Mouse (Mus musculus) hindbrain, postnatal 0 days (tissue): Measurements from ENCODE around the gene Nr1i2. TPM values are rescaled to one million over a fixed set of nuclear protein-coding genes. Genes with fewer than 3 reads are reported as not detected.

Experiments
- ATAC-seq: fragments of 200-750 bp; cut with Nextera tagmentation; 2 replicates; pipeline ENCODE4 v1.8.0; 2017; ENCODE audit warnings: mild to moderate bottlenecking, moderate TSS enrichment, moderate library complexity
- DNase-seq: peaks from one replicate; pipeline ENCODE4 v3.0.0-alpha.2; 2015; ENCODE audit warnings: low spot score
- H3K27ac ChIP-seq: fragments of 300-500 bp; sonication (generic); 2 replicates; pipeline ENCODE4 v1.5.1; 2014; ENCODE audit warnings: mild to moderate bottlenecking
- H3K27me3 ChIP-seq: fragments of 300-500 bp; sonication (generic); 2 replicates; pipeline ENCODE4 v1.6.1; 2014; ENCODE audit warnings: low read length, mixed read lengths; ENCODE audit not compliant: insufficient read depth
- H3K36me3 ChIP-seq: fragments of 300-500 bp; sonication (generic); 2 replicates; pipeline ENCODE4 v1.6.1; 2014; ENCODE audit warnings: low read length, mixed read lengths; ENCODE audit not compliant: insufficient read depth
- H3K4me1 ChIP-seq: fragments of 300-500 bp; sonication (generic); 2 replicates; pipeline ENCODE4 v1.6.1; 2014; ENCODE audit warnings: antibody characterized with exemption, low read length, mixed read lengths; ENCODE audit not compliant: insufficient read depth
- H3K4me2 ChIP-seq: fragments of 300-500 bp; sonication (generic); 2 replicates; pipeline ENCODE4 v1.6.1; 2014; ENCODE audit warnings: low read depth, mild to moderate bottlenecking, low read length, moderate library complexity, mixed read lengths
- H3K4me3 ChIP-seq: fragments of 300-500 bp; sonication (generic); 2 replicates; pipeline ENCODE4 v1.5.1; 2014; ENCODE audit warnings: low read length
- H3K9ac ChIP-seq: fragments of 300-500 bp; sonication (generic); replicated peaks from 2 replicates; pipeline ENCODE4 v1.6.1; 2014; ENCODE audit warnings: mild to moderate bottlenecking, low read length, moderate library complexity, mixed read lengths
- H3K9me3 ChIP-seq: fragments of 300-500 bp; sonication (generic); 2 replicates; pipeline ENCODE4 v1.6.1; 2016; ENCODE audit warnings: low read length, mixed read lengths
- CTCF ChIP-seq: IDR thresholded peaks from 2 replicates; pipeline ENCODE4 v1.5.1; 2016; ENCODE audit warnings: antibody characterized with exemption, control low read depth, low read depth
- WGBS: fragments of 180-500 bp; shearing (Covaris S2); extraction: QIAGEN DNeasy Blood & Tissue Kit; methylation state at CpG from one replicate; pipeline ENCODE4 v1.1.7; 2014; 5-methylcytosine and 5-hydroxymethylcytosine counted together
- polyA plus RNA-seq: library from polyadenylated mRNA; unstranded; fragments of >200 nt; fragmentation: Nextera tagmentation; extraction: Ambion mirVana; gene quantifications from 2 replicates; pipeline ENCODE4 v1.2.1, GENCODE M21; 2015
- total RNA-seq: library from RNA; depleted of rRNA; stranded (reverse); fragments of >200 nt; gene quantifications from 2 replicates; pipeline ENCODE4 v1.2.3, GENCODE M21; 2014

The Nr1i2 gene
- total and polyA plus RNA-seq, 2 experiments from 2014 or later: 0.05 TPM; not detected in 1

DNA sequence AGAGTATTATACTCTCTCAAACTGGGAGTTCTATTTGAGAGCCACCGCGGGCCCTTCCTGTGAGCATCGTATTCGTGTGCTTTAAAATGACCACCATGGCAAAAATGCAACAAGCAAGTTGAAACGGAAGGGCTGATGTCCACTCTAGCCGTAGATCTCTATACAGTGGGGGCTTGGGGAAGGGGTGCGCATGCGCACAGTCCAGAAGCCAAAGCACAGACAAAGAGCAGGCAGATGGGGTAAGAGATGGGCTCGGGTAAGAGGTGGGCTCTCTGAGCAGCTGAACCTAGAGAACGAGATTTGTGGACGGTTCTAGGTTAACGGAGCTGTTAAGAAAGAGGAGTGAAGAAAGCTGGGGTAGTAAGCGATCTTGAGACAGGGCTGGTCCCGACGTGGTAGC lies 29.7 kb upstream of the Nr1i2 start:
- H3K9ac ChIP-seq: no peak overlapping the region
- WGBS: 94% methylated on average over 15 of the region's 15 CpGs
- H3K4me1 ChIP-seq: no peaks in the 10 kb centered on the region
- no peak overlapping the region for H3K4me3 ChIP-seq
- no peak overlapping the region for H3K27ac ChIP-seq
- no peak for TF ChIP-seq CTCF
- H3K36me3 ChIP-seq: no peaks in the 10 kb centered on the region
- DNase-seq (no peak), ATAC-seq (no peak)
- H3K9me3 ChIP-seq: no peaks in the 10 kb centered on the region
- H3K27me3 ChIP-seq: no peaks in the 10 kb centered on the region
- H3K4me2 ChIP-seq: no peak overlapping the region

DNA sequence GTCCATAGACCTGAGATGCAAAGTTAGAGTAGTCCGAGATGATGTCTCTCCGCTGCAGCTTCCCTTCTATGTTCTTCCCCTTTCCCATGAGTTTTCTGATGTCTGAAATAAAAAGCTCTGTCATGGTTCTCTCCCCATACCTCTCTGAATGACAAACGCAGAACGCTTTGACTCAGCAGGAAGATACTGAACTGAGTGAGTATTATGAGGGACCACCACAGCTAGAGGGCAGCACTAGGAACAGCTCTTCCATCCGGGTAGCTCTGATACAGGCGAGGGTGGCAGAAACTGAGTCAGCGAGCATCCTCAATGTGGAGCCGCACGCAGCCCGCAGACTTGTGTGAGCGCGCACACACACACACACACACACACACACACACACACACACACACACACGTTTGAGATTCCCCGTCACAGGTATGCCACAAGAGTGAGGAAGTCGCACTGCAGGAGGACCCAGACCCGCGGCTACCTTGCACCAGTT lies 26.9 kb upstream of the Nr1i2 start:
- TF ChIP-seq CTCF: peak; percentile 79
- Histone ChIP-seq H3K4me2 (peak overlapping the region; percentile 51), H3K27ac (no peak overlapping the region), H3K9me3 (no peaks in the 10 kb centered on the region), H3K27me3 (no peaks in the 10 kb centered on the region), H3K4me3 (no peak overlapping the region), H3K9ac (no peak overlapping the region), H3K36me3 (no peaks in the 10 kb centered on the region), H3K4me1 (no peaks in the 10 kb centered on the region)
- ATAC-seq: peak; percentile 90
- 35% methylated on average over 17 of the region's 17 CpGs for whole genome bisulfite sequencing
- DNase-seq: peak; percentile 85

DNA sequence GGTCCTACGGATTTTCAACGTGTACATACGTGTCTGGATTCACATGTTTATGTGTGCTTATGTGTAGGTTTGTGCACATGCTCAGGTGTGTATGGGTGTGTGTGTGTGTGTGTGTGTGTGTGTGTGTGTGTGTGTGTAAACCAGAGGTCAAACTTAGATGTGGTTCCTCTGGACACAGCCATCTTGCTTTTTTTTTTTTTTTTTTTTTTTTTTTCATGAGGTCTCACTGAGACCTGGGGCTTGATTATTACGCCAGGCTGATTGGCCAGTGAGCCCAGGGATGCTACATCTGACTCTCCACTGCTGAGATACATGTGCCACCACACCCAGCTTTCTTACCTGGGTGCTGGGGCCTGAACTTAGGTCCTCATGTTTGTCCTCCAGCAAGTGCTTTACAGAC lies 24.5 kb upstream of the Nr1i2 start:
- Histone ChIP-seq H3K9ac (no peak overlapping the region), H3K36me3 (no peaks in the 10 kb centered on the region), H3K9me3 (no peaks in the 10 kb centered on the region), H3K4me1 (no peaks in the 10 kb centered on the region), H3K4me2 (no peak overlapping the region), H3K27ac (no peak overlapping the region), H3K4me3 (no peak overlapping the region), H3K27me3 (no peaks in the 10 kb centered on the region)
- DNase-seq (no peak), ATAC-seq (no peak)
- 92% methylated on average over 4 of the region's 4 CpGs for WGBS
- no peak for TF ChIP-seq CTCF

DNA sequence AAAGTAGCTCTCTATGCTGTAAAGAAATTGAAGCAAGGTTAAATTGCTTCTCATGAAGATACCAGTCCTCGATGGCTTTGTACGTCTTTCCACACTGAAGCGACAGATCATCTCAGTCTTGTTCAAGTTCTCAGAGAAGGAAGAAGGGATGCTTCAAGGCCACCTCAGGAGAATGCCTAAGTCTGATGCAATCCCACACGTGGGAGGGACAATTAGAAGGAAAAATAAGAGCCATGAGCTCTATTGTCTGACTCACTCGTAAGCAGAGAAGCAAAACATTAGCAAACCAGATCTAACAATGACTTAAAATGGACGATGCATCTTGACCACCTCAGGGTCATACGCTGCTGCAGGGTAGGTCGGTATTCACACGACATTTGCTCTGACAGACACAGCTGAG lies 23.9 kb upstream of the Nr1i2 start:
- 76% methylated on average over 9 of the region's 9 CpGs for WGBS
- no peaks in the 10 kb centered on the region for H3K9me3 ChIP-seq
- no peak overlapping the region for H3K4me2 ChIP-seq
- H3K9ac ChIP-seq: no peak overlapping the region
- no peaks in the 10 kb centered on the region for H3K4me1 ChIP-seq
- H3K27me3 ChIP-seq: no peaks in the 10 kb centered on the region
- no peak for DNase-seq
- no peak overlapping the region for H3K27ac ChIP-seq
- ATAC-seq: no peak
- no peak for TF ChIP-seq CTCF
- H3K4me3 ChIP-seq: no peak overlapping the region
- H3K36me3 ChIP-seq: no peaks in the 10 kb centered on the region

DNA sequence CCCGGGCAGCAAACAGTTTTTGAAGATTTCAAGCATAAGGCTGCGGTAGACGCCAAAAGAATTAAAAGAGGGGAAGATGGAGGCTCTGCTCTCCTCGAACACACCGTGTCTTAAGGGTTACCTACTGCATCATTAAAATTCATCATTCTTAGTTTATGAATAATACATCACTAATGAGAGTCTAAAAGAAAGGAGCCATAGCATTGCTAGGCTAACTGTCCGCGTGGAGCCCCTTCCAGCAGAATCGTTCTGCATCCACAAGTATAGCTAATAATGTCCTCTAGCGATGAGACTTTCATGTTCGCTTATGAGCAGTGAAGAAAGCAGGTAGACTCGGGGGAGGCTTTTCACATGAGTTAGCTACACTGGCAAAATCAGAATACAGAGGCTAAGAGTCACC lies 13.6 kb upstream of the Nr1i2 start:
- Histone ChIP-seq H3K27ac (no peak overlapping the region), H3K4me3 (no peak overlapping the region), H3K36me3 (no peaks in the 10 kb centered on the region), H3K4me2 (no peak overlapping the region), H3K9me3 (no peaks in the 10 kb centered on the region), H3K9ac (0 out of 2 replicates have a peak overlapping the region, but pooled peaks have one; percentile 21), H3K27me3 (no peaks in the 10 kb centered on the region), H3K4me1 (no peaks in the 10 kb centered on the region)
- no peak for TF ChIP-seq CTCF
- no peak for ATAC-seq
- 50% methylated on average over 11 of the region's 11 CpGs for WGBS
- DNase-seq: peak; percentile 31

DNA sequence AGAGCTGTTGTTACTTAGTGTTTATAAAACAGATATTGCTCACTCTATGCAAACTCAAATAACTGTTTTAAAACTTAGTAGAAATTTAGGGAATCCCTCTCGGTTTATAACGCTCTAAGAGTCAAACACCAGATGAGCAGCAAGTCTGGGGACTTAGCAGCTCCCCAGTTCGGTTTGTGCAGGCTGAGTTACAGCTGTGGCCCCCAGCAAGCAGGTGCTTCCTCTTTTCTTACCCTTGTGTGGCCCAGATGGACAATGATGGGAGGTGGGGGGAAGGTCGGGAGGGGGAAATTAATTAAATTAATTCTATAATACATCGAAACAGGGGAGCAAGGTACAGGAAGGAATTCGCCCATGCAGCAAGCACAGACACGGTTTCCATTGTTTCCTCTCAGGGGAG lies 13.0 kb upstream of the Nr1i2 start:
- Histone ChIP-seq H3K9ac (no peak overlapping the region), H3K36me3 (no peaks in the 10 kb centered on the region), H3K9me3 (no peaks in the 10 kb centered on the region), H3K4me1 (no peaks in the 10 kb centered on the region), H3K27ac (no peak overlapping the region), H3K27me3 (no peaks in the 10 kb centered on the region), H3K4me3 (no peak overlapping the region), H3K4me2 (no peak overlapping the region)
- DNase-seq (no peak), ATAC-seq (no peak)
- TF ChIP-seq CTCF: no peak
- WGBS: 47% methylated on average over 7 of the region's 7 CpGs

DNA sequence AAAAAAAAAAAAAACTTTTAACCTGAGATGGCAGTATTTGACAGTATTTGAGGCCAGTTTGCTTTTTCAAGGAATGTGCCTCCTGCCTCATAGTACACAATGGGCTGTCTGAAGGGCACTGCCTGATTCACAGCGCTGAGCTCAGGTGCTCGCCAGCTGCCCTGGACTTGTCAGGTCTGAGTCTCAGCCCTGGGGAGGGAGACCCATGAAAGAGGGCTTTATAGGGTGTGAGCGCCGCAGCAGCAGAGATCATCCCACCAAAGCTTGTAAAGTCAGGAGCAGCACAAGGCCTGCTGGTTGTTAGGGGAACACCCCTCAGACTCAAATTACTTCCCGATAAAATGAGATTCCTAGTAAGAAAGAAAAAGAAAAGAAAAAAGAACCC lies 12.6 kb upstream of the Nr1i2 start:
- H3K27ac ChIP-seq: no peak overlapping the region
- H3K4me3 ChIP-seq: no peak overlapping the region
- ATAC-seq (no peak), DNase-seq (no peak)
- TF ChIP-seq CTCF: no peak
- H3K4me2 ChIP-seq: no peak overlapping the region
- H3K9ac ChIP-seq: no peak overlapping the region
- H3K36me3 ChIP-seq: no peaks in the 10 kb centered on the region
- no peaks in the 10 kb centered on the region for H3K9me3 ChIP-seq
- H3K4me1 ChIP-seq: no peaks in the 10 kb centered on the region
- no peaks in the 10 kb centered on the region for H3K27me3 ChIP-seq
- 44% methylated on average over 5 of the region's 5 CpGs for WGBS
